Mouse (Mus musculus) liver, postnatal 0 days (tissue): ENCODE results near the gene Pgam1.

ENCODE experiments used
- CTCF ChIP-seq: sonication (generic); IDR thresholded peaks from 2 replicates; pipeline ENCODE4 v1.5.1; 2016; ENCODE audit warnings: antibody characterized with exemption, low read depth
- EP300 ChIP-seq: IDR thresholded peaks from 2 replicates; pipeline ENCODE4 v1.6.1; 2016; ENCODE audit warnings: antibody characterized with exemption, low read depth, mild to moderate bottlenecking

- TF ChIP-seq CTCF (no peak), EP300 (no peak)
Observed at GRCm38 (mm10) chr19:41910396-41910795, 1.3 kb upstream of the Pgam1 start.
